Mouse (Mus musculus) frontal cortex, adult 2 months (tissue): ENCODE data around the gene Sema4d. TPM values are rescaled to one million over a fixed set of nuclear protein-coding genes. Genes with fewer than 3 reads are reported as not detected.

Source experiments
- DNase-seq, 2 experiments: peaks; one replicate each; pipeline ENCODE4 v3.0.0; 2022; ENCODE audit warnings: low spot score in 1 of 2; ENCODE audit errors: extremely low spot score in 1 of 2
- polyA plus RNA-seq: library from polyadenylated mRNA; depleted of rRNA; stranded (reverse); fragments of >200 nt; gene quantifications from 2 replicates; pipeline ENCODE4 v1.2.3, GENCODE M21; 2012

Gene Sema4d
- polyA plus RNA-seq, 1 experiment, result 80.9 TPM

DNA sequence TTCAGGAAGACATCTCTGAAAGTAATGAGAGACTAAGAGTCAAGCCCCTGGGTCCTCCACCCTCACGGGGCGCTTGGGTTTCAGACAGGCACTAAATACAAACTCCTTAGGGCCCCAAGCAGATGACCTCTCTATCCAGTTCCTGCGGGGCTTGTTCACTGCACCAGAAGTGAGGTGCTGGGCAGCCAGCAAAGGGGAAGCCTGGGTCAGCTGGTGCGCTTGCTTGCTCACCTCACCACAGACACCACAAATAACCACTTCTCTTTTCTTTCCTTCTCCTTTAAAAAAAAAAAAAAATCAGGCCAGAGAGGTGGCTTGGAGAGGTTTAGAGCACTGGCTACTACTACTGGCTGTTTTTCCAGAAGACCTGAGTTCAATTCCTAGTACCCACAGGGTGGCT lies 59.0 kb downstream of the Sema4d start:
- DNase-seq, result no peak

DNA sequence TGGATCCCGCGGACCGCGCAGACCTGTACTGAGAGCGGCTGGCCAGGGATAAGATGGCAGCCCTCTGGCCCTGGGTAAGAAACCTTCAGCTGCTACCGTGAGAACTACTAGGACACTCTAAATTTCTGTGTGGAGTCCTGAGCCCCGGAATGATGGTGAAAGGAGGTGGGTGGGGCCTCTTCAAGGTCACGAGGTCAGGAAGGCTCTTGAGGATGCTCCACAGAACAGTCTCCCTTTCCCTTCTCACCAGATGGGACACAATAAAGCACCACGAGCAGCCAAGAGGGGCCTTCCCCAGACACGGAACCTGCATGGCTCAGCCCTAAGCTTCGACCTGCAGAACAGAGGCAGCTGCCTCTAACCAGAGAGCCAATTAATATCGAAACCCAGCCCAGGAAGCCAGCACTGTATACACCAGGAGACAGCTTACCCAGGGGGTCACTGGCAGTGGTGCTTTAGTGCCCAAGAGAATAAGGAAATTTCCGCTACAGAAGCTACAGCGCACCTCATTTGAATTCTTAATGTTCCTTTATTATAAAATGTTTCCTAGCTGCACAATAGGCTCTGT lies 61.4 kb downstream of the Sema4d start:
- no peak for DNase-seq

DNA sequence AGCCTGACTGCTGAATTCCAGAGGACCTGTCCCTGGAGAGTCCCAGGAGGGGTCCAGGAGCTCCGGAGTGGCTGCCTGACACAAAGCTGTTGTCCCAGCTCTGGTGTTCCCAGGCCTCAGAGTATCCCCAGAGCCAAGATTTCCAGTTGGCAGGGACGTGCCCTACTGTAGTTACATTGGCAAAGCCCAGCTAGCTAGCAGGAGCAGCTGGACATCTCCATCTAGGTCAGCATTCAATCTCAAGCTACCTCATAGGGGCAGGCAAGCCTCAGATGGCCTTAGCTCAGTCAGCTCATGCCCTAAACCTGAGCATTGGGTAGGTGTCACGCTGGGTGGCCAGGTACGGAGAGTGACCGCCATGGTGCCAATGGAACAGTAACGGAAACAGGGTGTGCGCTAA lies 62.1 kb downstream of the Sema4d start:
- DNase-seq, result no peak

DNA sequence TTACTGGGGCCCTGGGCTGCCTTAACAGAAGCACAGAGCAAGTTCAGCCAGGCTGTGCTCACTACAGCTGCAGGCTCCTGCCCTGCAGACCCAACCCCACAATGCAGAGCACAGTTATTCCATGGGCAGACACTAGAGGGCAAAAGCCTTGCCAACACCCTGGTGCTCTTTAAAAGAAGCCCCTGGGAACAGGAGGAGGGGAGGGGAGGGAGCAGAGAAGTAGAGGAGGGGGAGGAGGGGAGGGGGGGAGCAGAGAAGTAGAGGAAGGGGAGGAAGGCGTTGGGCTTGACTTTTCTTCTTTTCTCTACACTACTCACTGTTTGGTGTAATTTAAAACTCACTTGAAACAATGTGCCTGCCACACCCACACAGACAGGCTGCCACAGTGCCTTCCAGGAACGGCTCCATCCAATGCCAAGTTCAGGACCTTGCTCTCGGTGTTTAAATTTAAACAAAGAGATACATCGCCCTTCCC lies 63.6 kb downstream of the Sema4d start:
- DNase-seq, result no peak

GRCm38 (mm10) chr13:51727364-51727763 lies 66.2 kb downstream of the Sema4d start:
- DNase-seq, result no peak

DNA sequence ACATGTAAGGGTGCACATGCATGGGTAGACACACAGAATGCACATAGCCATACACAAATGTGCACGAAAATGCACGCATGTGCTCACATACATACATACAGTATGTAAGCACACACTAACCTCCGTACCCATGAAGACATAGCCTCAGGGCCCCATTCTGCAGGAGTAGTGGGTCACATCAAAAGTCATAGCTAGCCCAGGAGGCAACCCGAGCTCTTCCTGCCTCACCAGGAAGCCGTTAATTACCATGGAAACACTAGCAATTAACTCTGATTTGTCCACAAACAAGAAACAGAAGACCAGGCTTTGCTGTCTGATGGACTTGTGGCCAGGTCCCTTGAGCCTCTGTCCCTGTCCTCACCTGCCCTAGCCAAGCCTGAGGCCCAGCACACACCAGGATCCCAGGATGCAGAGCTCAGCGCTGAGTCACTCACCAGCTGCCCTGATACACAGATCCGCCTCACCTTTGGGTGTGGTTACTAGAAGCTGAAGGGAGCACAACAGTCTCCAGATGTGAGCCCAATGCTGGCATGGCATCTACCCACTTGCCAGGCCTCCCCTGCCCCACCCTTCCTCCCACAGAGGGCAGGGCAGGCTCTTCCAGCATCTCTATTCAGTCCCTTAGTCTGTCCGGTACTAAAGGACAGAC lies 67.5 kb downstream of the Sema4d start:
- no peak for DNase-seq

GRCm38 (mm10) chr13:51725446-51725845 lies 68.1 kb downstream of the Sema4d start:
- no peak for DNase-seq

DNA sequence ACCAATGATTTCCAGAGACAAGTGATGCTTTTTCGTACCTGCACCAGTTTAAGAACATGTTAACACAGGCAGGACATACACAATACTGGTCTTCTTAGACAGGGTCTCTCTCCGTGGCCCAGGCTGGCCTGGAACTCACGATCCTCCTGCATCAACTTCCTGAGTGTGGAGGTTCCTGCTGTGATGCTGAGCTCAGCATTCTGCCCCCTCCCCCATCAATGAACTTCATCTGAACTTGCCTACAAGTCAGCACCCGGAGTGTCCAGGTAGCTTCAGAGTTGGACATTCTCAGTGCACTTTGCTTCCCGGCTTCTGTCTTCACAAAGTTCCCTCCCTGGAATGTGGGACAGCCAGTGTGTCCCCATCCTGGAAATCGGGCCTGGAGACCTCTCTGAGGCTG lies 69.0 kb downstream of the Sema4d start:
- DNase-seq, result no peak

DNA sequence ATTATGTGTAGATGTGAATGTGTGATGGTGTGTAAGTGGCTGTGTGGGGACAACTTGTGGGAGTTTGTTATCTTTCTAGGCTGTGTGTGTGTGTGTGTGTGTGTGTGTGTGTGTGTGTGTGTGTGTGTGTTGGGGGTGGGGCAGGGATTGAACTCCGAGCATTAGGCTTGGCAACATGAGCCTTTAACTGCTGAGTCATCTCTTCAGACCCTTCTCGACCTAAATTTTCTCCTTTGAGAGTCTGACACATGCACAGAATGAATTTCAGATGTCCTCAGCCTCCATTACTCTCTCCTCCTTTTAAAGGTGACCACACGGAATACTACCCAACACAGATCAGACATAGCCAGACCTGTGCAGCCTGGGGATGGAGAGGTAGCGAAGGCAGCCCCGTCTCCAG lies 70.4 kb downstream of the Sema4d start:
- DNase-seq, result no peak

DNA sequence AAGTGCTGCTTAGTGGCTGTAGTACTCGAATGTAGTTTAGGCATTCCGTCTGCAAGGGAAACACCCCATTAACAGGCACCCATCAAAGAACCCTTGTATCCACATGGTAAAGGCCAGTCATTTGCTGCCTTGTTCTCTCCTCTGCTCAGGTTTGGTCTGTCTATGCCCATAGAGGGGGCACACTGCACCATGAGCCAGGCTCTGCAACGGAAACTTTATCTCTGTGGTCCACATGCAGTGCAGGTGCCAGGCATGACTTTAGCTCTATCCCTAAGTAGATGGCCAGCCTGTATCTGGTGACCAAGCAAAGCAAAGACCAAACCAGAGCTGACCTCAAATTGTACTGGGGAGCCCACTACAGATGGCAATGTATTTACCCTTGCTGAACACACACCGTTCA lies 73.0 kb downstream of the Sema4d start:
- DNase-seq, result no peak

DNA sequence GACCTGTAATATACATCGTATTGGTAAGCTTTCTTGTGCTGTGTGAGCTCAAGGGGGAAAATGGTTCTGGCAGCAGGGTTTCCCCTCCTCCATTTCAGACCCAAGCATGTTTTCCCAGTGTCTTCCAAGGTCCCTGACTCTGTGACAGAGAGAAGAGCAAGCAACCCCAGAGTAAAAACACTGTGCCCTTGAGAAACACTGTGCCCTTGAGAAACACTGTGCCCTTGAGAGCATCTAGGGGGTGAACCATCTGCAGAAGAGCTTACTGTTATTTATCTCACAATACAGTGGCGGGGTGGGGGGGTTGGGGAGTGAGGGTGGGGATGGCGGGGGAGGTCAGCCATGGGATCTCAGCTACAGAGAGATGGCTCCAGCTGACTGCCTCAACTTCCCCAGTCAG lies 74.3 kb downstream of the Sema4d start:
- DNase-seq, result no peak

DNA sequence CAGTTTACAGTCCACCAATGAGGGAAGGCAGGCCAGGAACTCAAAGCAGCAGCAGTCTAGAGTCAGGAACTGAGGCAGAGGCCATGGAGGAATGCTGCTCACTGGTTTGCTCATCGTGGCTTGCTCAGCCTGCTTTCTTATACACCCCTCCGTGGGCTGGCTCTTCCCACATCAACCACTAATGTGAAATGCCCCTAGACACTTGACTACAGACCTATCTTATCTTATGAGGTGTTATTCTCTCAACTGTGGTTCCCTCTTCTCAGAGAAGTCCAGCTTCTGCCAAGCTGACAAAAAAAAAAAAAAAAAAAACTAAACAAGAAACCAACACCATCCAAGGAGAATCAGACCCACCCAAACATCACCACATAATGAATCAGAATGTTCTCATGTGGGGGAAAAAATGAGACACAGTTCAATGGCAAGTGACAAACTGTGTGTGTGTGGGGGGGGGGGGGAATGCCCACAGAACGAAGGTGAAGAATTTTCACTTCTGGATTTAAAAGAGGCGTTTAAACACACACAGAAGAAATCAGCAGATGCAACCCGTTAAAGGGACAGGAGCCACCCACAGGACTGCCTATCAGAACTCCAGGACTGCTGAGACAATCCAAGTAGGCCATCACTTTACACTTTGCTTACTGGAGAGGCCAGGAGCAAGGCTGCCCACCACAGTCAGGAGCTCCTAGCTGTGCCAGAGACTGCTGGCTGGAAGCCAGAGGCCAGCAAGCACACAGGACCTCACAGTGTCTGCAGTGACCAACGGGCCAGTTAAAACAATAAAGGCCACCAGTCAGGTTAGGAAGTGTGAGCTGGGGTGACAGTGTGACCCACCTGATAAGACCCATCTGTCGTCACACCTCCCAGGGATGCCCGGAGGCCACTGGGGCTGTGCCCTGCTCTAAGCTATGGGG lies 76.9 kb downstream of the Sema4d start:
- peak in 1 of 2 experiments; percentile 35 for DNase-seq

DNA sequence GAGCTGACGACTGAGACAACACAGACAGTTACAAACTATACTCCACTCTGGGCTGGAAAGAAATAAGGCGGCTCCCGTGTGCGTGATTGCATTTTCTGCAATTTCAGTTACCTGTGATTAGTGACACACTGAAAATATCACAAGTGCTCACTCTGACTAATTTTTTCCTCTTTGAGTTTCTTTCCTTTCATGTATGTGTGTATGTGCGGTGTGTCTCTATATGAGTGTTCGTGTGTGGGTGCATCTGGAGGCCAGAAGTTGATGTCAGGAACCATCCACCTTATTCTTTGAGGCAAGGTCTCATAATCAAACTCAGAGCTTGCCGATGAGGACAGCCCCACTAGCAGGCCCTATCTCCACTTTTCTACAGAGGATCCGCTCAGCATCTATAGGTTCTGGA lies 81.5 kb downstream of the Sema4d start:
- no peak for DNase-seq

DNA sequence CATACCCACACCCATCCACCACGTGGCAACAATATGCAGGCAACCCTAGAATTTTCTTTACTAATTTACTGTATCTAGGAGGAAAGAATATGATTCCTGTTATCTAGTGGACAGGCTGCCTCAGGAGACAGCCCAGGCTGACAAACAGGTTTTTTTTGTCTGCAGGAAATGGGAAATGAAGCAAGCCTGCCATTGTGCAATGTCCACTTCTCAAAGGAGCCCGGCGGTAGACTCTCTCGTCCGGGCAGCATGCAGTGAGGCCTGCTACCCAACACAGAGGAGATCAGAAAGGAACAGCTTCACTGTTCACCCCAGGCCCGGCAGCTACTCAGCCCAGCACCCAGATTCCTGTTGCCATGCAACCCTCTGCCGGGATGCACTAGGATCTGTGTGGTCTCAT lies 82.8 kb downstream of the Sema4d start:
- DNase-seq, result no peak

- DNase-seq, result peak in 1 of 2 experiments; percentile 37
Measured at GRCm38 (mm10) chr13:51705882-51706854, 87.4 kb downstream of the Sema4d start.

GRCm38 (mm10) chr13:51703893-51704292 lies 89.7 kb downstream of the Sema4d start:
- no peak for DNase-seq

GRCm38 (mm10) chr13:51698318-51698717 lies 95.2 kb downstream of the Sema4d start:
- no peak for DNase-seq

GRCm38 (mm10) chr13:51697897-51698296 lies 95.7 kb downstream of the Sema4d start:
- DNase-seq, result no peak

DNA sequence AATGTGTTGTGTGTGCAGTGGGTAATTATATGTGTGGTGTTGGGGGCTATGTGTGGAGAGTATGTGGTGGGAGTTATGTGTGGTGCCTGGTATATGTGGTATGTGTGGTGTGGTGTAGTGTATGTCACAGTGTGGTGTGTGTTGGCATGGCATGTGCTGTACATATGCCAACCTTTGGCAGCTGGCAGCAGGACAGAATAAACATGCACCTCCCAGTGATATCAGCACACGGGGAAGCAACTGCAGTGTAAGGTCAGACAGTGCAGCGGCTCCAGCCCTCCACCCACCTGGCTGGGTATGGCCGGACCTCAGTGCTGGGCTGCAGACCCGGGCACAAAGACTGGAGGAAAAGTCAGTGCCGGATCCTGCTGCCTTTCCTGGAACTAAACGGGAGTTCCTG lies 96.1 kb downstream of the Sema4d start:
- no peak for DNase-seq

GRCm38 (mm10) chr13:51696481-51696880 lies 97.1 kb downstream of the Sema4d start:
- no peak for DNase-seq
